Mouse (Mus musculus) CD8-positive naive resting alpha-beta T cell, adult 57 days (primary cell): ENCODE measurements around the gene Drc7. TPM values are rescaled to one million over a fixed set of nuclear protein-coding genes. Genes with fewer than 3 reads are reported as not detected.

Experiments
- total RNA-seq: library from RNA; stranded (reverse); gene quantifications from one replicate; pipeline ENCODE4 v1.2.4, GENCODE M21; 2023

The Drc7 gene
- total RNA-seq, result not detected

GRCm38 (mm10) chr8:95054927-95055510, at the start of gene Drc7:
Gene Drc7, plus strand, starts transcription at chr8:95055103.

DNA sequence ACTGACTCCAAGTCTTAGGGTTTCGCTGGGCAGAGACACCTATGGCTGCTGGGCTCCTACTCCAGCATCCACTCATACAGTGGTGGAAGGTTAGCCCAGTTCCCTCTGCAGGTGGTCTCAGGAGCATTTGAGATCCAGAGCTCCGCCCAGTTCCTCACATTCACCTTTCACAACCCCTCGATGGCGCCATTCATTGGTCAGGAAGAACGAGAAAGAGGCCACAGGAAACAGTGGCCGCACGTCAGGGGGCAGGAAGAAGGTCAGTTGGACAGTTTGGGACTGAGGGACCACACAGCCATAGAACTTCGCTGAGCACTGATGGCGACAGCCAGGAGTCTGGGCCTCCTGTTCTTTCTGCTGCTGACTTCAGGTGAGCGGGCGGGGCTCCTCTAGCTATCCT, 37.5 kb upstream of the Drc7 start, which contains the start of gene Adgrg3:
Gene Adgrg3 (plus strand): TSS at position 242 of the 400 bp plus-strand sequence.

DNA sequence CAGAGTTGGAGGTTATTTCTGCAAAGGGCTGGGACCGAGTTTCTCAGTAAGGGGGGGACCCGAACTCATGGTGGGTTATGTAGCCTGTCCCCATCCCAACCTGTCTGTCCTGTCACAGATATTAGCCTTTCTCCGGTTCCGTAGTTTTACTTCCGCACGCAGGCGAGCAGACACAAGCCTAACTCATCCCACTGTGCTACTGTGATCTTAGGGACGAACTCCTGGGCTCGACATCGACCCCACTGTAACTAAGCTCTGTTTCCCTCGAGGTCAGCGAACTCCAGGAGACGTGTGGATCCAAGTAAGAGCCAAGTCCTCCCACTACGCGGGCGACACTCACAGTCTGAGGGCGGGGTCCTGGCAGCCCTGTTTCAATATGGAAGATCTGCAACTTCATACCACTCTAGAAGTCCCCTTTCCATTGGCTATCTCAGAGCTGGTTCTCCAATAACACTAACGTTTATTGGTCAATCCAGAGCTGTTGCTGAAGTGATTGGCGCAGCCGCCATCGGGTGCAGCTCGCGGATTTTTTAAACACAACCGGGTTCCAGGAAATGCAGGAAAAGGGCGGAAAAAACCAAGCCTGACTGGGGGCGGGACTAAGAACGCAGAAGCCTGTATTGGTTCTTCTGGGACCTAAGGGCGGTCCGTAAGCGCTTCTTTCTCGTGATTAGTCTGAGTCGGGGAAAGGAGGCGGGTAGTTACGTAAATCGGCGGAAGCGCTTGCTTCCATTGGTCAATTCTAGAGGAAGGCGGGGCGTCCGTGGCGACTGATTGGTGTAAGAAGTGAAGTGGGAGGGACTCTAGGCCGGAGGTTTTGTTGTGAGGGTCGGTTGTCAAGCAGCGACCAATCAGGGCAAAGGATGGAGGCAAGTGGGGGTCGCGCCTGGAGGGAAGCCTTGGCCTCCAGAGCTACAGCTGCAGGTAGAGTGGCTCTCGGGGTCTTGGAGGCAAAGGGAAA, 25.8 kb downstream of the Drc7 start, which contains the start of gene Katnb1:
Gene Katnb1 (plus strand): TSS at position 806 of the 961 bp plus-strand sequence.

Other genes starting within 250 kb of the Drc7 start
- not detected for gene Ccl17, start 244.7 kb upstream of the Drc7 start, total RNA-seq
- gene Coq9, start 216.8 kb upstream of the Drc7 start, total RNA-seq, result 39.6 TPM
- gene Ciapin1, start 216.7 kb upstream of the Drc7 start, total RNA-seq, result 60.7 TPM
- gene Polr2c, start 197.7 kb upstream of the Drc7 start, total RNA-seq, result 56.6 TPM
- gene Dok4, start 178.8 kb upstream of the Drc7 start, total RNA-seq, result 0.40 TPM
- 10.8 TPM for gene Ccdc102a, start 137.0 kb upstream of the Drc7 start, total RNA-seq
- 135 TPM for gene Adgrg5, start 131.4 kb upstream of the Drc7 start, total RNA-seq
- 1.3 TPM for gene Adgrg1, start 80.4 kb upstream of the Drc7 start, total RNA-seq
- 10.5 TPM for gene Adgrg3, start 37.4 kb upstream of the Drc7 start, total RNA-seq
- 17.4 TPM for gene Katnb1, start 26.1 kb downstream of the Drc7 start, total RNA-seq
- gene Kifc3, start 147.7 kb downstream of the Drc7 start, total RNA-seq, result 9.9 TPM